Mouse (Mus musculus) stomach, embryonic 14.5 days (tissue): ENCODE measurements around the gene Slc16a1. TPM values are rescaled to one million over a fixed set of nuclear protein-coding genes. Genes with fewer than 3 reads are reported as not detected.
"Not testable (repeated sequence)": the region's sequence is repeated elsewhere in the genome, so short reads cannot be mapped to it uniquely, and the experiment has no call there.

ENCODE experiments used
- ATAC-seq: fragments of 200-750 bp; cut with Nextera tagmentation; 2 replicates; pipeline ENCODE4 v1.8.0; 2017; ENCODE audit warnings: low read depth, moderate TSS enrichment; ENCODE audit not compliant: insufficient number of reproducible peaks, insufficient read depth, low FRiP score
- H3K27ac ChIP-seq: fragments of 300-500 bp; sonication (generic); 2 replicates; pipeline ENCODE4 v1.5.1; 2014; ENCODE audit warnings: mild to moderate bottlenecking, low read length, moderate library complexity, mixed read lengths
- H3K27me3 ChIP-seq: fragments of 300-500 bp; sonication (generic); 2 replicates; pipeline ENCODE4 v1.6.1; 2014; ENCODE audit warnings: low read length, control low read depth, mixed read lengths; ENCODE audit not compliant: control insufficient read depth, insufficient read depth
- H3K36me3 ChIP-seq: fragments of 300-500 bp; sonication (generic); 2 replicates; pipeline ENCODE4 v1.6.1; 2014; ENCODE audit warnings: mild to moderate bottlenecking, control low read depth, low read length, moderate library complexity, mixed read lengths; ENCODE audit not compliant: control insufficient read depth, insufficient read depth
- H3K4me1 ChIP-seq: fragments of 300-500 bp; sonication (generic); 2 replicates; pipeline ENCODE4 v1.6.1; 2014; ENCODE audit warnings: low read length, control low read depth, mixed read lengths; ENCODE audit not compliant: control insufficient read depth, insufficient read depth
- H3K4me2 ChIP-seq: fragments of 300-500 bp; sonication (generic); replicated peaks from 2 replicates; pipeline ENCODE4 v1.6.1; 2014; ENCODE audit warnings: low read depth, low read length, control low read depth
- H3K4me3 ChIP-seq: fragments of 300-500 bp; sonication (generic); 2 replicates; pipeline ENCODE4 v1.5.1; 2014; ENCODE audit warnings: low read depth, low read length, control low read depth
- H3K9ac ChIP-seq: fragments of 300-500 bp; sonication (generic); replicated peaks from 2 replicates; pipeline ENCODE4 v1.6.1; 2014; ENCODE audit warnings: low read depth, mild to moderate bottlenecking, control low read depth, low read length, moderate library complexity, mixed read lengths
- H3K9me3 ChIP-seq: fragments of 300-500 bp; sonication (generic); 2 replicates; pipeline ENCODE4 v1.6.1; 2016; ENCODE audit warnings: low read depth, low read length, control low read depth; ENCODE audit not compliant: control insufficient read depth
- WGBS: fragments of 180-500 bp; shearing (Covaris S2); extraction: QIAGEN DNeasy Blood & Tissue Kit; methylation state at CpG from one replicate; pipeline ENCODE4 v1.1.7; 2014; 5-methylcytosine and 5-hydroxymethylcytosine counted together
- polyA plus RNA-seq: library from polyadenylated mRNA; unstranded; fragments of >200 nt; fragmentation: Nextera tagmentation; extraction: Ambion mirVana; gene quantifications from 2 replicates; pipeline ENCODE4 v1.2.1, GENCODE M21; 2014

Slc16a1 gene
- polyA plus RNA-seq, 1 experiment from 2014 or later = 23.8 TPM

GRCm38 (mm10) chr3:104666950-104667349 lies 28.5 kb downstream of the Slc16a1 start:
- no peaks in the 10 kb centered on the region for H3K27me3 ChIP-seq
- H3K9ac ChIP-seq = no peak overlapping the region
- no peaks in the 10 kb centered on the region for H3K36me3 ChIP-seq
- no peak overlapping the region for H3K4me3 ChIP-seq
- no peak overlapping the region for H3K27ac ChIP-seq
- H3K4me1 ChIP-seq = peaks cover 5% of the 10 kb centered on the region
- WGBS = 60% methylated on average over 4 of the region's 4 CpGs
- ATAC-seq = no peak
- H3K9me3 ChIP-seq = no peaks in the 10 kb centered on the region
- no peak overlapping the region for H3K4me2 ChIP-seq

GRCm38 (mm10) chr3:104667451-104667850 lies 29.0 kb downstream of the Slc16a1 start:
- Histone ChIP-seq H3K9ac (no peak overlapping the region), H3K4me2 (no peak overlapping the region), H3K4me3 (no peak overlapping the region), H3K4me1 (peaks cover 4% of the 10 kb centered on the region; the same call in 1 of the 2 replicates), H3K27ac (no peak overlapping the region), H3K36me3 (no peaks in the 10 kb centered on the region), H3K9me3 (no peaks in the 10 kb centered on the region), H3K27me3 (no peaks in the 10 kb centered on the region)
- no peak for ATAC-seq
- WGBS = 65% methylated on average over 10 of the region's 10 CpGs

GRCm38 (mm10) chr3:104668989-104669388 lies 30.5 kb downstream of the Slc16a1 start:
- no peak for ATAC-seq
- 90% methylated on average over 5 of the region's 5 CpGs for WGBS

GRCm38 (mm10) chr3:104669856-104670182 lies 31.4 kb downstream of the Slc16a1 start:
- Histone ChIP-seq H3K27me3 (no peaks in the 10 kb centered on the region), H3K4me2 (no peak overlapping the region), H3K4me1 (peaks cover 9% of the 10 kb centered on the region; the same call in 1 of the 2 replicates), H3K9ac (no peak overlapping the region), H3K36me3 (no peaks in the 10 kb centered on the region), H3K4me3 (no peak overlapping the region), H3K9me3 (no peaks in the 10 kb centered on the region), H3K27ac (peak overlapping the region; percentile 21; the same call in 1 of the 2 replicates)
- WGBS = 52% methylated on average over 1 of the region's 1 CpGs
- no peak; the same call in 1 of the 2 replicates for ATAC-seq

More at GRCm38 (mm10) chr3:104668989-104669388, 30.5 kb downstream of the Slc16a1 start:
- Histone ChIP-seq H3K4me1 (peaks cover 4% of the 10 kb centered on the region; the same call in 1 of the 2 replicates), H3K27me3 (no peaks in the 10 kb centered on the region), H3K4me2 (no peak overlapping the region), H3K9me3 (no peaks in the 10 kb centered on the region), H3K27ac (no peak overlapping the region), H3K9ac (no peak overlapping the region), H3K4me3 (no peak overlapping the region), H3K36me3 (no peaks in the 10 kb centered on the region)

GRCm38 (mm10) chr3:104670183-104671020 lies 31.9 kb downstream of the Slc16a1 start:
- 47% methylated on average over 1 of the region's 1 CpGs for WGBS
- peak; percentile 43 for ATAC-seq
- H3K4me2 ChIP-seq, H3K9me3 ChIP-seq, H3K27me3 ChIP-seq, H3K4me3 ChIP-seq, H3K36me3 ChIP-seq, H3K9ac ChIP-seq: not testable (repeated sequence)
- Histone ChIP-seq H3K27ac (peak overlapping the region; percentile 21; the same call in 1 of the 2 replicates), H3K4me1 (peaks cover 13% of the 10 kb centered on the region; the same call in 1 of the 2 replicates)

- Histone ChIP-seq H3K4me2 (no peak overlapping the region), H3K4me1 (peaks cover 13% of the 10 kb centered on the region; the same call in 1 of the 2 replicates), H3K9ac (no peak overlapping the region), H3K27ac (no peak overlapping the region; the same call in 1 of the 2 replicates), H3K4me3 (no peak overlapping the region), H3K9me3 (no peaks in the 10 kb centered on the region), H3K36me3 (no peaks in the 10 kb centered on the region), H3K27me3 (no peaks in the 10 kb centered on the region)
- 79% methylated on average over 6 of the region's 6 CpGs for WGBS
- ATAC-seq = no peak
Observed at GRCm38 (mm10) chr3:104671543-104671942, 33.1 kb downstream of the Slc16a1 start.

- peaks cover 13% of the 10 kb centered on the region; the same call in 1 of the 2 replicates for H3K4me1 ChIP-seq
- H3K4me2 ChIP-seq = no peak overlapping the region
- no peaks in the 10 kb centered on the region for H3K36me3 ChIP-seq
- no peak overlapping the region for H3K27ac ChIP-seq
- no peak for ATAC-seq
- H3K27me3 ChIP-seq = no peaks in the 10 kb centered on the region
- no peak overlapping the region for H3K9ac ChIP-seq
- H3K4me3 ChIP-seq = no peak overlapping the region
- 59% methylated on average over 4 of the region's 4 CpGs for WGBS
- H3K9me3 ChIP-seq = no peaks in the 10 kb centered on the region
Observed at GRCm38 (mm10) chr3:104672041-104672440, 33.6 kb downstream of the Slc16a1 start.

- peak; percentile 10; the same call in 1 of the 2 replicates for ATAC-seq
- Histone ChIP-seq H3K9me3 (no peaks in the 10 kb centered on the region), H3K27ac (peak overlapping the region; percentile 24; the same call in 1 of the 2 replicates), H3K36me3 (no peaks in the 10 kb centered on the region), H3K4me3 (no peak overlapping the region), H3K4me1 (peaks cover 13% of the 10 kb centered on the region; the same call in 1 of the 2 replicates), H3K4me2 (no peak overlapping the region), H3K9ac (no peak overlapping the region), H3K27me3 (no peaks in the 10 kb centered on the region)
- WGBS = 56% methylated on average over 4 of the region's 4 CpGs
Observed at GRCm38 (mm10) chr3:104673642-104674328, 35.3 kb downstream of the Slc16a1 start.
